Mouse (Mus musculus) cerebellum, adult 2 months (tissue): ENCODE data around the gene Tnf. TPM values are rescaled to one million over a fixed set of nuclear protein-coding genes. Genes with fewer than 3 reads are reported as not detected.

Source experiments
- DNase-seq, 2 experiments: peaks; one replicate each; pipeline ENCODE4 v3.0.0; 2021
- H3K27ac ChIP-seq: fragments of 200-500 bp; 2 replicates; pipeline ENCODE4 v1.5.1; 2012; ENCODE audit warnings: low read length, control low read depth, inconsistent platforms; ENCODE audit not compliant: insufficient read depth
- H3K27me3 ChIP-seq: fragments of 200-500 bp; 2 replicates; pipeline ENCODE4 v1.6.1; 2012; ENCODE audit warnings: inconsistent platforms, mild to moderate bottlenecking, low read length, moderate library complexity; ENCODE audit not compliant: control insufficient read depth, insufficient read depth
- H3K4me1 ChIP-seq: fragments of 200-500 bp; 2 replicates; pipeline ENCODE4 v1.6.1; 2011; ENCODE audit warnings: low read length; ENCODE audit not compliant: control insufficient read depth, insufficient read depth
- H3K4me3 ChIP-seq: fragments of 200-500 bp; replicated peaks from 2 replicates; pipeline ENCODE3; 2011; ENCODE audit warnings: mild to moderate bottlenecking, low read depth, low read length, control low read depth; ENCODE audit not compliant: insufficient read depth
- CTCF ChIP-seq: fragments of 200-500 bp; IDR thresholded peaks from 2 replicates; pipeline ENCODE4 v1.5.1; 2011; ENCODE audit warnings: low read depth, mild to moderate bottlenecking, control low read depth, low read length, moderate library complexity, borderline replicate concordance; ENCODE audit not compliant: insufficient read depth
- POLR2A ChIP-seq: fragments of 200-500 bp; IDR thresholded peaks from 2 replicates; pipeline ENCODE4 v1.6.1; 2011; ENCODE audit warnings: low read length, control low read depth, borderline replicate concordance; ENCODE audit not compliant: insufficient read depth
- WGBS: fragments of 180-500 bp; shearing (Covaris S2); methylation state at CpG from one replicate; pipeline ENCODE4 v1.1.7; 2018; 5-methylcytosine and 5-hydroxymethylcytosine counted together
- polyA plus RNA-seq: library from polyadenylated mRNA; depleted of rRNA; stranded (reverse); fragments of >200 nt; gene quantifications from 2 replicates; pipeline ENCODE4 v1.2.3, GENCODE M21; 2012

Tnf gene
- polyA plus RNA-seq, 1 experiment, result not detected

DNA sequence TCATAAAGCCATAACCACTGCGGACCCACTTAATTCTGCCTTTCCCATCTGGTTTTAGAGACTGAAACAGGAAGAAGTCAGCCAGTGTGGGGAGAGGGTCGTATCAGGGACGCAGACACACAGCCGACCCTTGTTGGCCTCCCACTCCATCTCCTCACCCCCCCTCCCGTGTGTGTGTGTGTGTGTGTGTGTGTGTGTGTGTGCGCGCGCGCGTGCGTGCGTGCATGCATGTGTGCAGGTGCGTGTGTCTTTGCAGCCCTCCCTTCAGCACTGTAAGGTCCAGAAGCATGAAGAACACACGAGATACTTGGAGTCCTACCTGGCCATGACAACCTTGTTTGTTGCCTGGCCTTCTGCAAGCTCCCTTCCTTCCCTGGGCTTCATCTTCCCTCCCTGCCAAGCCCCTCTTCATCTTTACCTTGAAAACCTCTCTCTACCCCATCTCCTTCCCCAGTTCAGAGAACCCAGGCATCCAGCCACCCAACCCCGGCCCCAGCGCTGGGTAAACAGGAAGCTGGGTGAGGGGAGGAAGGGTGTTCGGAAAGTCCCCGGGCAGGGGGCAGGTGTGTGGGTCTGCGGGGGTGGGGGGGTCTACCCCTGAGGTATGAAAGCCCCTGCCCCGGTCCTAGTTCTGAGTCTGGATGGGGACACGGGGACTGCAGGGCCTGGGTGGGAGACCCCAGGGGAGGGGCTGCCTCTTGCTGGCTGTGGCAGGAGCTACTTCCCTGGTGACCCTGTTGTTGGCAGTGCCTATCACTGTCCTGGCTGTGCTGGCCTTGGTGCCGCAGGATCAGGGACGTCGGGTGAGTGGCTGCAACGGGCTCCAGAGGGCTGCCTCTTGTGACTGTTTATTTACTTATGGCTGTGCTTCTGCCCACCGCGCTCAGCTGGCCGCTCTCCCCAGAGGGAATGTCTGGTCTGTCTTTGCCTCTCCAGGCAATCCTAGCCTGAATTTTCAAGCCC is 7.6 kb downstream of the Tnf start, which contains the start of gene Ltb:
Ltb (plus strand) TSS at position 559 of the 963 bp plus-strand sequence.
- 69% methylated on average over 28 of the region's 28 CpGs for WGBS
- no peak within 1 kb of the TSS for H3K4me3 ChIP-seq

DNA sequence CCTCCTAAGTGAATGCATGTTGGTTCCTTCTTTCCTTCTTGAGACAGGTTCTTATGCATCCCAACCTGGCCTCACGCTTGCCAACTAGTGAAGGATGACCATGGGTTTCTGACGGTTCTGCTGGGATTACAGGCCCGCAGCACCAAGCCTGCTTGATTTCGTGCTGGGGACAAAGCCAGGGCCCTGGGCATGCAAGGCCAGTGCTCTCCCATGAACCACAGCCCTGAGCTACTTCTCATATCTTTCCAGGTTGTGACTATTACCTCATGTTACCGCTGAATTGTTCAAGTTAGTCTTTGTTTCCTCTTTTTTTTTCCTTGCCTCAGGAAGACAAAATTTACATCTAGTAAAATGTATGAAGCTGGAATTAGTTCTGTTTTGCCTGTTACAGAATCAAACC is 8.9 kb downstream of the Tnf start:
- no peak overlapping the region for H3K4me3 ChIP-seq
- H3K4me1 ChIP-seq, result no peaks in the 10 kb centered on the region
- no peaks in the 10 kb centered on the region for H3K27me3 ChIP-seq
- no peak overlapping the region for H3K27ac ChIP-seq
- TF ChIP-seq CTCF (no peak), POLR2A (no peak)
- DNase-seq, result no peak
- WGBS, result 85% methylated on average over 5 of the region's 5 CpGs

More for the DNA sequence above, 7.6 kb downstream of the Tnf start, which contains the start of gene Ltb:
- DNase-seq, result no peak
- Histone ChIP-seq H3K27me3 (no peaks in the 10 kb centered on the region), H3K4me1 (no peaks in the 10 kb centered on the region), H3K27ac (no peak within 1 kb of the TSS)
- no peak for TF ChIP-seq CTCF
- TF ChIP-seq POLR2A, result no peak

DNA sequence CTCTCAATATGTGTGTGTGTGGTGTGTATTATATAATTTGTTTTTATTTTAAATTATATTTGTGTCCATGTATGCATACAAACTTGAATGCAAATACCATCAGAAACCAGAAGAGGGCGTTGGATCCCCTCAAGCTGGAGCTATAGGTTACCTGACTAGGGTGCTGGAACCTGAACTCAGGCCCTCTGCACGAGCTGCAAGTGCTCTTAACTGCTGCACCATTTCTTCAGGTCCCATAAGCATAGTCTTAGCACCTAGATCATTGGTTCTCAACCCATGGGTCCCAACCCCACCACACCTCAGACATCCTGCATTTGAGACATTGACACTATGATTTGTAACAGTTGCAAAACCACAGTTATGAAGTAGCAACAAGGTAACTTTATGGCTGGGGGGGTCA is 10.1 kb downstream of the Tnf start:
- no peaks in the 10 kb centered on the region for H3K4me1 ChIP-seq
- 57% methylated on average over 2 of the region's 2 CpGs for WGBS
- TF ChIP-seq CTCF, result no peak
- no peak for TF ChIP-seq POLR2A
- no peak for DNase-seq
- no peak overlapping the region for H3K4me3 ChIP-seq
- H3K27me3 ChIP-seq, result no peaks in the 10 kb centered on the region
- no peak overlapping the region for H3K27ac ChIP-seq

DNA sequence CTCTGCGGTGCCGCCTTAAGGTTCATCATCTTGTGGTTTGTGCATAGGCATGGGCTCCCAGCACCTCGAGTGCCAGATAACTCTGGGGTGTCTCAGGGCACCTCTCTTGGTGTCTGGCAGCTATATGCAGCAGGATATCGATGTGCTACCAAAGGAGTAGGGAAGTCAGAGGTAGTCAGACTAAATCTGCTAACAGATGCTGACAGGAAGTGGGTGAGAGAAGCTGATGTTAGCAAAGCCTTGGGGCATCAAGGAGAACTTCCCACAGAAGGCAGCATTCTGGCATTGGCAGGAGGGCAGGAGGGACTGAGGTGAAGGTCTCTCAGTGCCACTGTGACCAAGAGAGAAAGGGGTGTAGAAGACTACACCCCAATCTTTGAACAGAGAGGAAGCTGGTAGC is 11.7 kb downstream of the Tnf start:
- TF ChIP-seq CTCF (no peak), POLR2A (no peak)
- Histone ChIP-seq H3K27me3 (no peaks in the 10 kb centered on the region), H3K27ac (no peak overlapping the region), H3K4me1 (no peaks in the 10 kb centered on the region), H3K4me3 (no peak overlapping the region)
- WGBS, result 72% methylated on average over 4 of the region's 4 CpGs
- DNase-seq, result no peak

DNA sequence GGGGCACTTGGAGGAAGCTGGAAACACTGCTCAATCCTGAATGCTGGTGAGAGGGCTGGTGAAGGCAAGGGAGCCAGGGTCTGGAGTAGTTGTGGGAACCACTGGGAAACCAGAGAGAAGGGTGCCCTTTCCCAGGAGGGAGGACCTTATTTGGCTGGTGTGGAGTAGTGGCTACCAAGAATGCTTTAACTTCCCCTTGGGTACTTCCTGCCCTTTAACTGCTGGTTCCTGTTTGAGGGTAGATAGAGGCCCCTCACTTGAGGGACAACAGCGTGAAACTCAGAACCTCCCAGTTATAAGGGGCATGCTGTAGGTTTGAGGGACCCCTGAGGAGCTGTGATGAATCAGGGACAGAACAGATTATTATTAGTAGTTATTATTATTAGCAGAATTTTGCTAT is 12.6 kb downstream of the Tnf start:
- H3K4me1 ChIP-seq, result no peaks in the 10 kb centered on the region
- H3K4me3 ChIP-seq, result no peak overlapping the region
- DNase-seq, result no peak
- no peak overlapping the region for H3K27ac ChIP-seq
- no peaks in the 10 kb centered on the region for H3K27me3 ChIP-seq
- no peak for TF ChIP-seq POLR2A
- TF ChIP-seq CTCF, result no peak
- WGBS, result 66% methylated on average over 1 of the region's 1 CpGs

DNA sequence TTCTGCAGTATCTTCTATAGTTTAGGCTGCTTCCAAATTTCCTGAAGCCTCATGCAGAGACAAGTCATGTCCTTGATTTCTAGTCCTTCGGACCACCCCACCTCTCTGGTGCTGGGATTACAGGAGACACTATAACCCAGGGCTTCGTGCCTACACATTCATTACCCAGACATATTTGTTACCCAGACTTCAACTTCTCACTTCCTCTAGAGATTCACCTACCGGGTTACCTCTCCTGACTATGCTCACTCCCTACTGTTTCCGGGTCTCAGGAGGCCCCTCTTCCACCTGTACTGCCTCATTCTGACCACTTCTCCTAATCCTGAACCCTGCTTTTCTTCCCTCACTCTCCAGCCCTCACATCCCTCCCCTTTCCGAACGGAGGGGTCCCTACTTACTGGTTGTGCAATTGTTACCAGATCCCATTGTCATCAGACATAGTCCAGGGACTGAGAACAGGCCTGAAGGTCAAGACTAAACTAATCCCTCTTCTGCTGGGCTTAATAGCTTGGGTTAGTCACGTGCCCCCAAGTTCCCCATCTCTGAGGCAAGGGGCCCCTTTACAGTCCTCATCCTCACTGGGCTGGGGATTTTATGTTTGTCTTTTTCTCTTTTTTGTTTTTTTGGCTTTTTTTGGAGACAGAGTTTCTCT is 13.7 kb downstream of the Tnf start, which contains the start of gene Lst1:
Lst1 (minus strand) TSS at position 481 of the 652 bp plus-strand sequence.
- no peak for DNase-seq
- Histone ChIP-seq H3K4me3 (no peak within 1 kb of the TSS), H3K27ac (no peak within 1 kb of the TSS), H3K4me1 (no peaks in the 10 kb centered on the region), H3K27me3 (no peaks in the 10 kb centered on the region)
- 78% methylated on average over 7 of the region's 7 CpGs for WGBS
- no peak for TF ChIP-seq CTCF
- TF ChIP-seq POLR2A, result no peak

DNA sequence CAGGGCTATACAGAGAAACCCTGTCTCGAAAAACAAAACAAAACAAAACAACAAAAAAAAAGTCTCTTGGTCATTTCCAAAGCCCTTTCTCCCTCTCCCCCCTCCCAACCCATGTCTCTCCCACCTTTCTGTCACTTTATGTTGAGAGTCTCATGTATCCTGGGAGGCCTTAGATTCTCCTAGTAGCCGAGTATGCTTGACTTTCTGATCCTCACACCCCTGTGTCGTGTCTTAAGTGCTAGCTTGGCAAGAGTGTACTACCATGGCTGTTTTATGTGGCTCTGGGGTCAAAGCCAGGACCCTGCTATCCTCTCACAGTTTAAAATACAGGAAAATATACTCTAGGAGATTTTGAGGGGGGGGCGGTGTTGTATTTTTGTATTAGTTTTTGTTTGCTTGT is 14.5 kb downstream of the Tnf start:
- WGBS, result 72% methylated on average over 4 of the region's 4 CpGs
- TF ChIP-seq CTCF (no peak), POLR2A (no peak)

DNA sequence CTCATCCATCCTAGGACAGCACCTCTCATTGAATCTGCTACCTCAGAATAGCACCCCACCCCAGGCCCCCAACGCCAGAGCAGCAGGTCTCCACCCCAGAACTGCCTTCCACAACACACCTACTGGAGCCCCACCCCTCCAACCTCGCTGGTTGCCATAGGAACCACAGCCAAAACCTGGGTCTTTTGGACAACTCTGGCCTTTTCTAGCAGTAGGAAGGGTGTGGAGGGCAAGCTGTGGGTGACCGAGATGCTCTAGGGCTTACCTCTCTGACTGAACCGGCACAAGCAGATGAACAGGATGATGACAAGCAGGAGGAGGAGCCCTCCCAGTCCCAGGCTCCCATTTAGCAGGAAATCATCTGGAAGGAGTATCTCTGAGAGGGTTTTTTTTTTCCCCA is 15.1 kb downstream of the Tnf start:
- no peak overlapping the region for H3K4me3 ChIP-seq
- WGBS, result 2% methylated on average over 4 of the region's 4 CpGs
- no peaks in the 10 kb centered on the region for H3K4me1 ChIP-seq
- H3K27me3 ChIP-seq, result no peaks in the 10 kb centered on the region
- no peak for DNase-seq
- no peak overlapping the region for H3K27ac ChIP-seq
- TF ChIP-seq CTCF (no peak), POLR2A (no peak)

More for the DNA sequence above, 14.5 kb downstream of the Tnf start:
- no peak overlapping the region for H3K27ac ChIP-seq
- no peak for DNase-seq
- no peak overlapping the region for H3K4me3 ChIP-seq
- H3K4me1 ChIP-seq, result no peaks in the 10 kb centered on the region
- no peaks in the 10 kb centered on the region for H3K27me3 ChIP-seq
